Mouse (Mus musculus) kidney, adult 2 months (tissue): Measurements from ENCODE around the gene Rps6kc1.

Experiments used
- CTCF ChIP-seq: fragments of 200-500 bp; conservative IDR thresholded peaks from 2 replicates; pipeline ENCODE4 v1.5.1; 2011; ENCODE audit warnings: low read depth, mild to moderate bottlenecking, control low read depth, low read length, moderate library complexity, mixed read lengths; ENCODE audit not compliant: insufficient read depth, insufficient read length
- POLR2A ChIP-seq: fragments of 200-500 bp; IDR thresholded peaks from one replicate; pipeline ENCODE4 v1.6.1; 2011; ENCODE audit warnings: low read depth, low read length, control low read depth

DNA sequence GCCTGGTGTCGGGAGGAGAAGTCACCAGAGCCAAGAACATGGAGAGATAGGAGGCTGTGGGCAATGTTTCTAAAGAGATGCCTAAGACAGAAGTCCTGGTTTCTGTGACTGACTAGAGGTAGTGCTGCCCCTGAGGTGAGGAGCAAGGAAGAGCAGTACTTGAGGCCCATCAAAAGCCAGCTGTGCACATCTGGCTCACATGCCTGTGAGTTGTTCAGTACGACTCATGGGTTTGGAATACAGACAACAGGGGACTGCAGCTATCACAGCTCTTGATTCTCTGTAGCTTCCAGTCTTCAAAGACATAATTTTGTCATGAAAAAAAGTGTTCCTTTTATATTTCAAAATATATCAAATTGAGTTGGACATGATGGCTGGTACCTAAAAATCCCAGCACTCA lies 10.5 kb downstream of the Rps6kc1 start:
- TF ChIP-seq POLR2A (no peak), CTCF (no peak)
